Mouse (Mus musculus) thymus, postnatal 36 days (tissue): ENCODE measurements around the gene Itgb8.

ENCODE experiments used
- DNase-seq, 2 experiments: peaks; one replicate each; pipeline ENCODE4 v3.0.0; 2022; ENCODE audit warnings: mixed read lengths in 2 of 2

Itgb8 gene

GRCm38 (mm10) chr12:119113522-119114135 lies 125.0 kb downstream of the Itgb8 start:
- no peak for DNase-seq

DNA sequence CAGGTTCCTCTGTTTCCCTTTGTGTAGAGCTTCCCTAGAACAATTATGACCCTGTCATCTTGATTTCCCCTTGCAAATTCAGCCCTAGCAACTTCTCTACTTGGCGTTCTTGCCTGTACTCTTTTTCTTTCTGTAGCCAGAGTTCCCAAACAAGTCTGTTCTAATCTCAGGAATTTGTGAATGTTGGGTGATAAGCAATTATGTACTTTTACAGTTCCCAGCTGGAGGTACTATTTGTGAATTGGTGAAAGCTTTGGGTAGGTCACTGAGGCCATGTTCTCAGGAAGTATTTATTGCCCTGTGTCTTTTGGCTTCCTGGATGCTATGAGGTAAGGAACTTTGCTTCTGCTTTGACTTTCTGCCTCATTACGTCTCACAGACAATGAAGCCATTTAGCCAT lies 128.5 kb downstream of the Itgb8 start:
- no peak for DNase-seq
